Mouse (Mus musculus): ENCODE measurements around the gene Frmd4a.

DNA sequence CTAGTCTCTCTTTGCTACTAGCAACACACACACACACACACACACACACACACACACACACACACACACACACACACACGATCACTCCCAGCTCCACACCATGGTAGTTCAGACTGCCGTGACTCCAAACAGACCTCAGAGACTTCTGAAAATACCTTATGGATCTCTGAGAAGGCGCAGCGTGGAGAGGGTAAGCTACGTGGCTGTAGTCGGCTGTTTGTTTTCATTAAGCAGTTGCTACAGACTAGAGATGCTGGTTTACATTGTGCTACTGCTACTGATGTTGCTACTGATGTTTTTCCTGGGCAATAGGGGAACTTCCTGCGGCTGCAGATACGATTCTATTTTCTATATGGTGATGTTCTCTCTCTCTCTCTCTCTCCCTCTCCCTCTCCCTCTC, 283.3 kb downstream of the Frmd4a start:
- TF ChIP-seq CTCF (IDR thresholded peaks at IDR 0.05; ENCODE audit: low read depth): no peak; the same call in 1 of the 2 replicates
- TF ChIP-seq EP300 (optimal IDR thresholded peaks at IDR 0.05): no peak

All from stomach, postnatal 0 days (tissue).